Mouse (Mus musculus) monocyte, adult 59 days (primary cell): ENCODE measurements around the gene H2-Eb2. TPM values are rescaled to one million over a fixed set of nuclear protein-coding genes. Genes with fewer than 3 reads are reported as not detected.

ENCODE experiments used
- total RNA-seq, 2 experiments: library from RNA; stranded (reverse); gene quantifications; one replicate each; pipeline ENCODE4 v1.2.4; 2023

The H2-Eb2 gene
- total RNA-seq: 1 to 10 TPM; 2.3 TPM

DNA sequence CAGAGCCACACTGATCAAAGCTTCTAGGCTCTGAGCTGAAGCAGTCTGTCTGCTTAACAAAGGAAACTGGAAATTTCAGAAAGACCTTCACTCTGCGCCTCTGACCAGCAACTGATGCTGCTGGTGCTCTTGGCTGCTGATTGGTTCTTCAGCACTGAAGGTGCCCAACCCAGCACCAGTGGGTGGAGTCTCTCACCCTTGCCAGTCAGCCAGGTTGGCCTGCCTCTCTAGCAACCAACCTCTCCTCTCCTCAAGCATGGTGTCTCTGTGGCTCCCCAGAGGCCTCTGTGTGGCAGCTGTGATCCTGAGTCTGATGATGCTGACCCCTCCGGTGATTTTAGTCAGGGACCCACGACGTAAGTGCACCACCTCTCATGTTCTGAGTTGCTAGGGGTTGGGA, at the start of gene H2-Eb2:
Gene H2-Eb2 (plus strand): TSS at position 230 of the 400 bp plus-strand sequence.

DNA sequence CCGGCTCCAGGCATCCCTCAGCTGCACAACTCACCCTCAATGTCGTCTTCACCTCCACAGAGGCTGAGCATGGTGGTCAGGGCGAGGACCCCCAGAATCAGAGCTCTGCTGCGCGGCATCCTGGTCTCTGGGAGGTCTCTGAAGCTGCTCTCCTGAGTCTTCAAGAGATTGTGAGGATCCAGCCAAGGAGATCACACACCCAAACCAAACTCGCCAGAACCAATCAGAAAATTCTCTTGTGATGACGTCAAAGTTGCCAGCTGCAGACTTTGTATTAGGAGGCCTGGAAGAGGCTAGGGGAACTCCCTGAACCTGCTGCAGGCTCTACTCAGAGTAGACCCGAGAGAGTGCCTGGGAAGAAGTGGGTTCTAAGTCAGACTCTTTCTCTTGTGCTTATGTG, 37.8 kb upstream of the H2-Eb2 start, which contains the start of gene H2-Aa:
Gene H2-Aa (minus strand): TSS at position 176 of the 400 bp plus-strand sequence.

DNA sequence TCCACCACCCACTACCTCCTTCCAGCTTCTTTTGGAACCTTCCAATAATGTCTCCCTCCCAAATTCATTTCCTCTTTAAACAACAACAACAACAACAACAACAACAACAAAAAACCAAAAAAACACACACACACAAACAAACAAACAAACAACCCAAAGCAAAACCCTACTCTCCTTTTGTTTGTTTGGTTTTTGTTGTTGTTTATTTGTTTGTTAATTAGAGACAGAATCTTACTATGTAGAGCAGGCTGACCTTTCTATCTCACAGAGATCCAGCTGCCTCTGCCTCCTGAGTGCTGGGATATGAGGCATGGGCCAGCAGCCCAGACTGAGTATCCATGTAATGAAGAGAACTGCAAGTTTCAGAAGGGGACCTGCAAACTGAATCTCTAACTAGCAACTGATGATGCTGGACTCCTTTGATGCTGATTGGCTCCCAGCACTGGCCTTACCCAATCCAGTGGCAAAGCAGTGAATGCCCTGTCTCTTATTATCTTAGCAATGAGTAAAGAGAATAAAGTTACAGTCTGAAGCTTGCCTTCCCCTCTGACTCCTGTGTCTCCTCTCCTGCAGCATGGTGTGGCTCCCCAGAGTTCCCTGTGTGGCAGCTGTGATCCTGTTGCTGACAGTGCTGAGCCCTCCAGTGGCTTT, 20.0 kb upstream of the H2-Eb2 start, which contains the start of gene H2-Eb1:
Gene H2-Eb1 (plus strand): TSS at position 488 of the 651 bp plus-strand sequence.

GRCm38 (mm10) chr17:34354539-34354938, 29.1 kb downstream of the H2-Eb2 start, which contains the start of gene Btnl2:
Gene Btnl2 (plus strand): TSS chr17:34354822.

GRCm38 (mm10) chr17:34376847-34377246, 51.4 kb downstream of the H2-Eb2 start, which contains the start of gene Btnl1:
Gene Btnl1 (plus strand): TSS chr17:34377132.

Other genes with a start within 250 kb of the H2-Eb2 start
- 10 to 100 TPM; 12.2 to 18.9 TPM for gene H2-Oa, start 233.3 kb upstream of the H2-Eb2 start, total RNA-seq
- 100 to 1,000 TPM; 345 to 355 TPM for gene H2-DMa, start 206.1 kb upstream of the H2-Eb2 start, total RNA-seq
- 100 to 1,000 TPM; 367 to 380 TPM for gene Brd2, start 203.0 kb upstream of the H2-Eb2 start, total RNA-seq
- 10 to 100 TPM; 88.6 to 96.9 TPM for gene H2-DMb2, start 182.4 kb upstream of the H2-Eb2 start, total RNA-seq
- 100 to 1,000 TPM; 301 to 308 TPM for gene H2-DMb1, start 172.6 kb upstream of the H2-Eb2 start, total RNA-seq
- gene Tap1, start 138.1 kb upstream of the H2-Eb2 start, total RNA-seq: 10 to 100 TPM; 93.6 to 93.9 TPM
- gene Psmb9, start 137.9 kb upstream of the H2-Eb2 start, total RNA-seq: 100 to 1,000 TPM in 1 of 2 experiments, 10 to 100 TPM in 1; 88.7 to 100 TPM
- 100 to 1,000 TPM; 199 to 211 TPM for gene Psmb8, start 127.9 kb upstream of the H2-Eb2 start, total RNA-seq
- 10 to 100 TPM; 71.7 to 73.7 TPM for gene Tap2, start 122.1 kb upstream of the H2-Eb2 start, total RNA-seq
- 10 to 100 TPM; 17.9 to 22.0 TPM for gene H2-Ob, start 86.8 kb upstream of the H2-Eb2 start, total RNA-seq
- 1,000 to 10,000 TPM; 2,645 to 2,891 TPM for gene H2-Ab1, start 68.0 kb upstream of the H2-Eb2 start, total RNA-seq
- gene H2-Aa, start 37.8 kb upstream of the H2-Eb2 start, total RNA-seq: 1,000 to 10,000 TPM; 2,348 to 2,964 TPM
- 1,000 to 10,000 TPM; 1,510 to 1,965 TPM for gene H2-Eb1, start 19.8 kb upstream of the H2-Eb2 start, total RNA-seq
- 1 to 10 TPM; 3.3 to 3.8 TPM for gene Btnl2, start 29.2 kb downstream of the H2-Eb2 start, total RNA-seq
- under 1 TPM; 0.45 to 0.58 TPM for gene Btnl1, start 51.5 kb downstream of the H2-Eb2 start, total RNA-seq
- 1 to 10 TPM in 1 of 2 experiments, not detected in 1; 1.3 TPM for gene BC051142, start 73.2 kb downstream of the H2-Eb2 start, total RNA-seq
- gene Btnl4, start 151.7 kb downstream of the H2-Eb2 start, total RNA-seq: 1 to 10 TPM; 2.7 to 3.6 TPM
- gene Btnl6, start 191.7 kb downstream of the H2-Eb2 start, total RNA-seq: 1 to 10 TPM; 2.4 to 2.8 TPM
- gene Notch4, start 238.6 kb downstream of the H2-Eb2 start, total RNA-seq: 1 to 10 TPM; 1.2 to 1.4 TPM